Mouse (Mus musculus): ENCODE results near the gene Dnm3.

GRCm38 (mm10) chr1:162081693-162082372 is 396.0 kb downstream of the Dnm3 start:
- TF ChIP-seq CTCF (IDR thresholded peaks at IDR 0.05; ENCODE audit: borderline replicate concordance, extremely low read depth, insufficient read depth, insufficient read length) (no peak), POLR2A (IDR thresholded peaks at IDR 0.05; ENCODE audit: borderline replicate concordance, extremely low read depth, insufficient read depth, insufficient read length, poor library complexity, severe bottlenecking) (no peak)
